In genomic region chr2:16571169-16571751, GRCm38 (mm10) we compare ENCODE assay signal across 22 mouse cellular contexts.
DNase-seq lines count a peak whose midpoint lies in the region; ATAC-seq lines count a peak whose summit lies in the region.
"Had no signal": no experiment of that assay in that cellular context is flagged by ENCODE, and none has a peak within 500 bp of the region (broad histone marks: within the 10 kb centered on the region; RNA-seq: fewer than 3 reads in every experiment).

No protein-coding gene starts in this region.

- no peak overlapping the region for H3K4me3 ChIP-seq in hindbrain, embryonic 11.5 days (ENCODE audit: low read depth, low read length)
- no peak overlapping the region for H3K4me3 ChIP-seq in hindbrain, embryonic 10.5 days
- H3K4me3 ChIP-seq in neural tube, embryonic 14.5 days (ENCODE audit: low read depth, low read length), result no peak overlapping the region
- no peak overlapping the region for H3K4me3 ChIP-seq in neural tube, embryonic 15.5 days (replicated peaks)
- H3K4me3 ChIP-seq in forebrain, embryonic 15.5 days, result no peak overlapping the region
- H3K4me3 ChIP-seq in midbrain, embryonic 15.5 days, result no peak overlapping the region
- H3K4me3 ChIP-seq: gastrocnemius, adult 2 months; heart, embryonic 12.5 days; neural tube, embryonic 13.5 days had no signal

- H3K4me2 ChIP-seq in hindbrain, embryonic 11.5 days (replicated peaks; ENCODE audit: low read depth, low read length), result no peak overlapping the region
- no peak overlapping the region for H3K4me2 ChIP-seq in neural tube, embryonic 14.5 days (ENCODE audit: low read depth, low read length)
- no peak overlapping the region for H3K4me2 ChIP-seq in neural tube, embryonic 15.5 days
- no peak overlapping the region for H3K4me2 ChIP-seq in forebrain, embryonic 15.5 days (replicated peaks)
- H3K4me2 ChIP-seq in midbrain, embryonic 15.5 days, result no peak overlapping the region
- H3K4me2 ChIP-seq: heart, embryonic 12.5 days; neural tube, embryonic 13.5 days had no signal

- no peaks in the 10 kb centered on the region for H3K36me3 ChIP-seq in hindbrain, embryonic 11.5 days (ENCODE audit: control insufficient read depth, insufficient read depth, low read length)
- no peaks in the 10 kb centered on the region for H3K36me3 ChIP-seq in hindbrain, embryonic 10.5 days
- H3K36me3 ChIP-seq in neural tube, embryonic 14.5 days (ENCODE audit: control insufficient read depth, insufficient read depth, low read length), result no peaks in the 10 kb centered on the region
- no peaks in the 10 kb centered on the region for H3K36me3 ChIP-seq in neural tube, embryonic 15.5 days
- H3K36me3 ChIP-seq in forebrain, embryonic 15.5 days, result no peaks in the 10 kb centered on the region
- H3K36me3 ChIP-seq in midbrain, embryonic 15.5 days (replicated peaks), result no peaks in the 10 kb centered on the region
- H3K36me3 ChIP-seq: heart, embryonic 12.5 days; neural tube, embryonic 13.5 days had no signal

- H3K27me3 ChIP-seq in hindbrain, embryonic 11.5 days (ENCODE audit: control insufficient read depth, insufficient read depth, low read length), result no peaks in the 10 kb centered on the region
- no peaks in the 10 kb centered on the region for H3K27me3 ChIP-seq in hindbrain, embryonic 10.5 days (ENCODE audit: insufficient read depth, poor library complexity, severe bottlenecking)
- no peaks in the 10 kb centered on the region for H3K27me3 ChIP-seq in neural tube, embryonic 14.5 days (ENCODE audit: control insufficient read depth, insufficient read depth, low read length)
- no peaks in the 10 kb centered on the region for H3K27me3 ChIP-seq in neural tube, embryonic 15.5 days (replicated peaks)
- H3K27me3 ChIP-seq in forebrain, embryonic 15.5 days, result no peaks in the 10 kb centered on the region
- H3K27me3 ChIP-seq in midbrain, embryonic 15.5 days (replicated peaks), result no peaks in the 10 kb centered on the region
- H3K27me3 ChIP-seq: heart, embryonic 12.5 days; neural tube, embryonic 13.5 days had no signal

- no peaks in the 10 kb centered on the region for H3K4me1 ChIP-seq in hindbrain, embryonic 11.5 days (replicated peaks; ENCODE audit: control insufficient read depth, insufficient read depth, low read length)
- no peaks in the 10 kb centered on the region; the same call in 1 of the 2 replicates for H3K4me1 ChIP-seq in hindbrain, embryonic 10.5 days (replicated peaks)
- no peaks in the 10 kb centered on the region for H3K4me1 ChIP-seq in neural tube, embryonic 14.5 days (ENCODE audit: control insufficient read depth, insufficient read depth, low read length)
- no peaks in the 10 kb centered on the region for H3K4me1 ChIP-seq in neural tube, embryonic 15.5 days
- H3K4me1 ChIP-seq in forebrain, embryonic 15.5 days, result no peaks in the 10 kb centered on the region
- H3K4me1 ChIP-seq in midbrain, embryonic 15.5 days, result no peaks in the 10 kb centered on the region
- H3K4me1 ChIP-seq: heart, embryonic 12.5 days; neural tube, embryonic 13.5 days had no signal

- no peaks in the 10 kb centered on the region for H3K9me3 ChIP-seq in hindbrain, embryonic 11.5 days (ENCODE audit: control insufficient read depth, low read length)
- no peaks in the 10 kb centered on the region for H3K9me3 ChIP-seq in hindbrain, embryonic 10.5 days
- H3K9me3 ChIP-seq in neural tube, embryonic 14.5 days (ENCODE audit: control insufficient read depth, low read length), result no peaks in the 10 kb centered on the region
- no peaks in the 10 kb centered on the region for H3K9me3 ChIP-seq in neural tube, embryonic 15.5 days (replicated peaks)
- H3K9me3 ChIP-seq in forebrain, embryonic 15.5 days, result no peaks in the 10 kb centered on the region
- H3K9me3 ChIP-seq in midbrain, embryonic 15.5 days, result no peaks in the 10 kb centered on the region
- H3K9me3 ChIP-seq: heart, embryonic 12.5 days; neural tube, embryonic 13.5 days had no signal

- no peak for DNase-seq in hindbrain, embryonic 11.5 days (ENCODE audit: low spot score)
- no peak for DNase-seq in hindbrain, embryonic 10.5 days (ENCODE audit: low spot score)
- no peak for DNase-seq in urinary bladder, postnatal 10 days (ENCODE audit: low spot score)
- no peak for DNase-seq in cerebellum, postnatal 4 days (ENCODE audit: low spot score in 2 of 2)
- DNase-seq: adrenal gland, postnatal 25 days; B cell, adult 2 months; cerebellum, adult 11 months; cerebellum, postnatal 10 days; gastrocnemius, adult 2 months; heart, postnatal 14 days; kidney, adult 9 months; layer of hippocampus, postnatal 36 days; liver, postnatal 0 days; lung, postnatal 14 days; right cerebral cortex, postnatal 25 days; thymus, adult 2 months had no signal

- WGBS in hindbrain, embryonic 11.5 days, result 86% methylated on average over 13 of the region's 13 CpGs
- 82% methylated on average over 13 of the region's 13 CpGs for WGBS in hindbrain, embryonic 10.5 days
- 84% methylated on average over 13 of the region's 13 CpGs for WGBS in neural tube, embryonic 14.5 days
- WGBS in neural tube, embryonic 15.5 days, result 85% methylated on average over 13 of the region's 13 CpGs
- WGBS in forebrain, embryonic 15.5 days, result 81% methylated on average over 13 of the region's 13 CpGs
- WGBS in midbrain, embryonic 15.5 days, result 70% methylated on average over 13 of the region's 13 CpGs

- H3K27ac ChIP-seq in hindbrain, embryonic 11.5 days (ENCODE audit: low read depth, low read length), result no peak overlapping the region
- no peak overlapping the region for H3K27ac ChIP-seq in hindbrain, embryonic 10.5 days
- no peak overlapping the region for H3K27ac ChIP-seq in neural tube, embryonic 14.5 days (ENCODE audit: low read depth, low read length)
- H3K27ac ChIP-seq in neural tube, embryonic 15.5 days (replicated peaks), result no peak overlapping the region
- H3K27ac ChIP-seq in forebrain, embryonic 15.5 days (replicated peaks), result no peak overlapping the region
- no peak overlapping the region for H3K27ac ChIP-seq in midbrain, embryonic 15.5 days
- H3K27ac ChIP-seq: gastrocnemius, adult 2 months; neural tube, embryonic 13.5 days had no signal

- peak; percentile 40; the same call in 1 of the 2 replicates for ATAC-seq in hindbrain, embryonic 11.5 days (ENCODE audit: low FRiP score)
- ATAC-seq in neural tube, embryonic 14.5 days (ENCODE audit: low read depth), result 0 out of 2 replicates have a peak, but pooled peaks have one; percentile 24
- ATAC-seq in neural tube, embryonic 15.5 days (ENCODE audit: low FRiP score), result no peak
- 0 out of 2 replicates have a peak, but pooled peaks have one; percentile 46 for ATAC-seq in forebrain, embryonic 15.5 days (replicated peaks)
- ATAC-seq in midbrain, embryonic 15.5 days (replicated peaks), result peak; percentile 69
- ATAC-seq: liver, postnatal 0 days had no signal

- no peak overlapping the region for H3K9ac ChIP-seq in hindbrain, embryonic 11.5 days (ENCODE audit: low read depth, low read length)
- no peak overlapping the region for H3K9ac ChIP-seq in neural tube, embryonic 14.5 days (replicated peaks; ENCODE audit: low read depth, low read length)
- no peak overlapping the region for H3K9ac ChIP-seq in neural tube, embryonic 15.5 days (replicated peaks)
- no peak overlapping the region for H3K9ac ChIP-seq in forebrain, embryonic 15.5 days (replicated peaks)
- H3K9ac ChIP-seq in midbrain, embryonic 15.5 days, result no peak overlapping the region
- H3K9ac ChIP-seq: heart, embryonic 12.5 days; liver, postnatal 0 days; neural tube, embryonic 13.5 days had no signal
